Mouse (Mus musculus) frontal cortex, postnatal 14 days (tissue): ENCODE data around the gene Ginm1.

ENCODE experiments used
- DNase-seq, 2 experiments: peaks; one replicate each; pipeline ENCODE4 v3.0.0; 2022; ENCODE audit warnings: low spot score in 2 of 2

The Ginm1 gene

DNA sequence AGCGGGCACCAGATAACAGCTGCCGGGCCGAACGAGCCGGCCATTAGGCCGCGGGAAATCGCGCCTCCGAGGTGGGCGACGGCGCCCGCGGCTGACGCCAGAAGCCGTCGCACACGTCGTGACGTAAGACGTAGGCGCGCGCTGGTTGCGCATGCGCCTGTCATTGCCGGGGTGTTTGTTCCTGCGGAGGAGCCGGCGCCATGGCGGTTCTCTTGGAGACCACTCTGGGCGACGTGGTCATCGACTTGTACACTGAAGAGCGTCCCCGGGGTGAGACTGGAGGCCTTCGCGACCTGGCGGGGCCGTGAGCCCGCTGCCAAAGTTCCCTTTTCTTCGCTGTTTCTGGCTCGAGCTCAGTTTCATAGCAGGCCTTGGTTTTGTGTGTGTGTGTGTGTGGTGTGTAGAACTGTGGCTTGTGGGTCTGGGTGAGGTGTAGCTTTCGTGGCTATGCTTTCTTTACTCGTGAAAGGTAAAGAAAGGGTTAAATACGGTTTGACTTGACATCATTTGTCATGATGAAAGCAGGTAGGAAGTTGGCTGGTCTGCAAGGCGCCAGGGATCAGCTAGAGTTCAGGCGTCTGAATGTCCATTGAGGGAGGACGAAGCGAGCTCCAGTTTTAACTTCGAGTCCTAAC is at the start of gene Ginm1, which contains the start of gene Ppil4:
Gene Ginm1 (minus strand): TSS at position 74 of the 635 bp plus-strand sequence.
Gene Ppil4 (plus strand): TSS at position 141 of the 635 bp plus-strand sequence.
- peak; percentile 80 to 84 for DNase-seq

GRCm38 (mm10) chr10:7841571-7842080 is 49.0 kb upstream of the Ginm1 start:
- DNase-seq = peak in 1 of 2 experiments; percentile 16

DNA sequence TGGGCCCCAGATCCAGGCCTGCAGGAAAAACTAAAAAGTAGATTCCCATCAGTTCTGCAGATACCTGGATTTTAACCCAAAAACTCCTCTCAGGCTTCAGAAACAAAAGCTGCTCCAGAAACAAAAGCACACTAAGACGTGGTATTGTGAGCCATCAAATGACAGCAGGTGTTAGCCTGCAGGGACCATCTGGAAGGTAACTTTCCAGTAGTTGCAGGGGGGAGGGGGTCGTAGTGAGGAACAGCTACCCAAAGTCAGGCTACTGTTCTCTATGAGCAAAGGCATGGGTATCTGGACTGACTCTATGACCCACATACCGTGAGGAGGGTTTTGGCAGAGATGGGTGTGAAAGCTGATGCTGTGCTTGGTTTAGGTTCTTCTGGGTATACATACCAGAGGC is 48.2 kb upstream of the Ginm1 start:
- DNase-seq = no peak

- DNase-seq = no peak
Observed at GRCm38 (mm10) chr10:7840353-7840733, 47.7 kb upstream of the Ginm1 start.

DNA sequence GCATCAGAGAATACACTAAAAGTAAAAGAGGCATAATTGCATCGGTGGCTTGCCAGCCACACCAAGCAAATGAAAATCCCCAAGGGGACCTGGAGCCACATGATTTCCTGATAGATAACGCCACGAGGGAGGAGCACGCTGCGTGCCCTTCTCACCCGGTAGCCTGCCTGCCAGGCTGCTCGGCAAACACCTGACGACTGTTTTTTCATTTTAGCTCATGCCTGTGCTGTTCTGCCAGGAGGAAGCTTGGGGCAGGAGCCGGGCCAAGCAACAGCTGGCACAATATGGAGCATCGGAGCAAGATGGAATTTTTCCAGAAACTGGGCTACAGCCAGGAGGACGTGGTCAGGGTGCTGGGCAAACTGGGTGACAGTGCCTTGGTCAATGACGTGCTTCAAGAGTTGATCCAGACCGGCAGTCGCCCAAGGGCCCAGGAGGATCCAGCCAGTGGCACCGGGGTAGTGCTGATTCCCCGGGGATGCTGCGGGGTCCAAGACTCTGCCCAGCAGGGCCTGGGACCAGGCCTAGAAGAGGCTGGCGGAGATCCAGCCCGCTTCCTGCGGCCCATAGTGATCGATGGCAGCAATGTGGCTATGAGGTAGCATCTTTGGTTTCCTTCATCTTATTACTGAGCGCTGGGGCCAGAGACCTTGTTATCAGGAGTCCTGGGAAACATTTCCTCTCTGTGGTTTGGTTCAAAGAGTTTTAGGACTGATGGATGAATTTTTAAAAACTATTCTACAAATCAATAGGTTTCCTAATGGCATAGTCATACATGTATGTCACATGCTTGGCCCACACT is 47.1 kb upstream of the Ginm1 start:
- DNase-seq = no peak

DNA sequence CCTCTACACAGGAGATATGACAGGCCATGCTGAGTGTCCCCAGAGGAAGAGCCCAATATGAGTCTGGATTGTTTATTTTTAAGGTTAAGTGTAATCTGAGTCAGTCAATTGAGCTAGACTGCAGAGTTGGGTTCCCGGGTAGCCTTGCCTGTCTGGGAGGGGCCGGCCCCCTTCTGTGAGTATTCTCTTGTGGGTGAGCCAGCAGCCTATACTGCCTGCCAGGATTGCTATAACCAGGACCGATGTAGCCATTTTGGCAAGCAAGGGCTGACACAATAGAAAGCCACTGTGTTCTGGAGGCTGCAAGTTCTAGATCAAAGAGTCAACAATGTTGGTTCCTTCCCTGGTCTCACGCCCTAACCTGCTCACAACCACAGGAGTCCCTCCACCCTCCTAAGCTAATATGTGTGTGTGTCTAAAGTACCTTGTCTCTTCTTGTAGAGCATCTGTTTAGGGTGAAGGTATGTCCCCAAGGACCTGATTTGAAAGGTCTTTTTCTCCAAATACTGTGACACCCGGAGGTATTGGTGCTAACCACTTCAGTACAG is 46.3 kb upstream of the Ginm1 start:
- no peak for DNase-seq

DNA sequence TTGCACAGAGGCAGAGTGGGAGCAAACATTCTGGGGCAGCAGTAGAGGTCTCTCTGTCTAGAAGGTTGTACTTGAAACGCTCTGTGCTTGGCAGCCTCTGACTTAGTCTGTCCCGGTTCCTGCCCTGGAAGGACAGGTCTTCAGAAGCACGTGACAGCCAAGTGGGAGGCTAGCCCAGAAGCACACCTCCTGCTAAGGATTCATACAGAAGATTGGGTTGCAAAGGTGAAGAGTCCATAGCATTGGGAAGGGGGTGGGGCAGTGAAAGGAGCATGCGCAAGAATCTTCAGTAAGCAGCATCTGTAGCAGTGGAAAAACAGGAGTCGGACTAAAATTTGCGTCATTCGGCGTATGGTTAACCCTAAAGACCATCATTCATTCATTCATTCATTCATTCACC is 45.4 kb upstream of the Ginm1 start:
- DNase-seq = no peak

- DNase-seq = no peak
Observed at GRCm38 (mm10) chr10:7837446-7837845, 44.8 kb upstream of the Ginm1 start.

- no peak for DNase-seq
Observed at GRCm38 (mm10) chr10:7836902-7837301, 44.3 kb upstream of the Ginm1 start.

DNA sequence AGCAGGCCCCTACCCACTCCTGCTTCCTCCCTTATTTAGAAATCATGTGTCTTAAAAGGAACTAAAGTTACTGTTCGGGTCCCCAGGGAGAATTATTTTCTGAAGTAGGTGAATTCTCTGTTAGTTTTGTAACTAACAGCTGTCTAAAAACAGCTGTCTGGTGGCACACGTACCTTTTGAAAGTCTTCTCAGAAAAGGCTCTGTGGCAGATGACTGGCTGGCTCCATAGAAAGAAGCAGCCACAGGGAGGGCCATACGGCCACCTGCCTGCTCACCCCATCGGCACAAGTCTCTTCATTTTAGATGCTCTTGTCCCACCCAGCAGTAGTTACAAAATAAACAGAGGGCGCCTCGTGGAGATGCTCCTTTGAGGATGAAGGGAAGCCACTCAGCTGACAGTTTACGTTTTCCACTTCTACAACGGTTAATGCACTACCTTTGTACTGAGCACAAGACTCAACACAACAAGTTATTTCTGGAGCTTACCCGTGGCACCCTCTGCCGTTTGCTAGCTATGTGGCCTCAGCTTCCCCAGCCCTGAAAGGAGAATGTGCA is 42.1 kb upstream of the Ginm1 start:
- DNase-seq = no peak

GRCm38 (mm10) chr10:7833377-7834165 is 40.9 kb upstream of the Ginm1 start:
- DNase-seq = no peak

- no peak for DNase-seq
Observed at GRCm38 (mm10) chr10:7832171-7832676, 39.6 kb upstream of the Ginm1 start, which contains the start of gene Zc3h12d. Gene Zc3h12d, plus strand, starts transcription at chr10:7832470.

DNA sequence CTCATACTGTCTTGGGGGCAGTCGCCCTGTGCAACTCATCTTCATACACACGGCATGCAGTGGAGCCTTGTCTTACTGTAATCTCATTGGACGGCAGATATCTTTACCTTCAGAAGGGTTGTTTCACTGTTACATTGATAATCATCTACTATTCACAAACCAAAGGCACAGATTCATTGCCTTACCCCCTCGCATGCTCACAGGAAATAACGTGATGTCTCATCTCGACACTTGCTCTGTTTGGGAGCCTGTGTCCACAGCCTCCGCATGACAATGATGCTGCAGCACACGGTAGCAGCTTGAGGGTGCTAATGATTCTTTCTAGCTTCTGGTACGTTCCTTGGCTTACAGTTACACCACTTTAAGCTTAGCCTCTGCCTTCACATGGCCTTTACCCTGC is 33.5 kb upstream of the Ginm1 start:
- no peak for DNase-seq

DNA sequence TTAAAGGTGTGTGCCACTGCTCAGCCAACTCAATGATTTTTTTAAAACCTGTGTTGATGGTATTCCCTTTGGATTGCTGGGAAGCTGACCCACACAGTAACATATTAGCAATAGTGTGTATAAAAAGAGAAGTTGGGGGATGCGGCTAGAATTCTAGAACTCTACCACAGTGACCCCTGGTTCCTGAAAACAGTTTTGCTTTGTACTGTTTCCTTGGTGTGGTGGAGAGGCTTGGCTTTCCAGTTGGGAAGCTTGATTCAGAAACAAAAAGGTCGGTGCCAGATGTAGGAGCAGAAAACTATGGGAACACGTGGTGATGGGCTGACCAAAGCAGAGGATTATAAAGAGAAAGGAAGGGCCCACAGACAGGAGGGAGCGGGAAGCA is 32.6 kb upstream of the Ginm1 start:
- no peak for DNase-seq

GRCm38 (mm10) chr10:7824663-7825280 is 32.1 kb upstream of the Ginm1 start:
- DNase-seq = no peak

GRCm38 (mm10) chr10:7821981-7822380 is 29.4 kb upstream of the Ginm1 start:
- no peak for DNase-seq

DNA sequence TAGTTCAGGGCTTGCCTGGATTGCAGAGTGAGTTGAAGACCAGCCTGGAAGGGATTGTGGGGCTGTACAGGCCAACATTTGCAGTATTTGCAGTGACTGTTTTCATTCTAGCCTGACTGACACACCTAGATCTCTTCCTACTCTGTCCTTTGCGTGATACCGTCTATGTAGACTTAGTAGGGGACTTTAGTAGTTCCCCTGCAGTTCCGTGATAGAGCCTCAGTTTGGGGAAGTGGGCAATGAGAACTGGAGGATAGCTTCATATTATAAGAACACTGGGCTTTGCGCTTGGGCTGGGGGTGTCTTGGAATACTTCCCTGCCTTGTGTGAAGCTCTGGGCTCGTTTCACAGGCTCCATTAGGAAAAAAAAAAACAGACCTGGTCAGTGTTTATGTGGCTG is 27.5 kb upstream of the Ginm1 start:
- no peak for DNase-seq

DNA sequence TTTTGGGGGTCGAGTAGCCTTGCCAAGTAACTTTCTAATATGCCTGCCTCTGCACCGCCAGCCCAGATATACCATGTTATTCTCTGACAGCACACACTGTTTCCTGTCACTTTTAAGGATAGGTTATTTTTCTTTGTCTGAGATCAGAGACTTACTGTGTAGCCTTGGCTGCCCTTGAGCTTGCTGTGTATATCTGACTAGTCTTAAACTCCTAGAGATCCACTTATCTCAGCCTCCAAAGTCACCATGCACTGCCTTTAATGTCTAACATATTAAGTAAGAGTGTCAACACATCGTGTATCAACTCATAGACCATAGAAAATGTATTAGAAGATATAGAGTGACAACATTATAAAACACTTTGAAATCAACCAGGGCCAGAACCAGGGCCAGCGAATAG is 27.0 kb upstream of the Ginm1 start:
- no peak for DNase-seq

DNA sequence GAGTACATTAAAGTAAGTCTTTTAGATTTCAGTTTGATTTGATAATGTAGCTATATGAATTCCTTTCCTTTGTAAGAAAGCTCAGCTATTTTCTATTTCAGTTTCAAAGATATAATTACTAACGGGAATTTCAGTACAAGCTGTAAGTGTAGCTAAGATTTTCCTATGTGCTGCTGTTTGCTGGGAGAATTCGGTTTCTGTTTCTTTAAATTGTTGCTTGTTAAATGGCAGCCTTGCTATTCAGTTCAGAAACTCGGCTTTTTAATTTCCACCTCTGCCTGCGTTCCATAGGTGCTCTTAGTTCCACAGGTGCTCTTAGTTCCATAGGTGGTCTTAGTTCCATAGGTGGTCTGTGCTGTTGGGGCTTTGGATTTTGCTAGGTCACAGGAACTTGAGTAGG is 26.5 kb upstream of the Ginm1 start:
- DNase-seq = no peak

- no peak for DNase-seq
Observed at GRCm38 (mm10) chr10:7818676-7819075, 26.1 kb upstream of the Ginm1 start.

- DNase-seq = no peak
Observed at GRCm38 (mm10) chr10:7816476-7816875, 23.9 kb upstream of the Ginm1 start.
